In the genomic region with DNA sequence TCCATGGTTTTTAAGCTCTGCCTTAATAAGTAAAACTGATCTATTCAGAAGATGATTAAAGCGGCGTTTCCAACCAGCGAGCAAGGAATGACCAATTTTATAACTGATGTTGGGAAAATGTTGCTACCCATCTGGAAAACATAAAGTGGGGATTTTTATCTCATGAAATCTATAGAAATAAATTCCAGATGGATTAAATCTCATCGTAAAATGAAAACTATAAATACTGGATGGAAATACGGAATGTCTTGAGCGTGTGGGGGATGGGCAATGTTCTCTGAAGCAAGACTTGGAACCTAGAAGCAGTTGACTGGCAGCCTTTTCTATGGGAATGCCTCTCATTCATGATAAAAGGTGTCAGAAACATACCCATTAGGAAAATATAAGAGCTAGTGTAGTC, we compare ENCODE assay signal across 25 mouse cellular contexts. TPM values are rescaled to one million over a fixed set of nuclear protein-coding genes. Genes with fewer than 3 reads are reported as not detected.
DNase-seq lines count a peak whose midpoint lies in the region; ATAC-seq lines count a peak whose summit lies in the region.
"Had no signal": no experiment of that assay in that cellular context is flagged by ENCODE, and none has a peak within 500 bp of the region (broad histone marks: within the 10 kb centered on the region; RNA-seq: fewer than 3 reads in every experiment).

No protein-coding gene starts in this region.

- no peak overlapping the region for H3K4me2 ChIP-seq in embryonic facial prominence, embryonic 11.5 days (ENCODE audit: low read depth, low read length)
- no peak overlapping the region for H3K4me2 ChIP-seq in embryonic facial prominence, embryonic 14.5 days (ENCODE audit: low read depth, low read length)
- H3K4me2 ChIP-seq in hindbrain, embryonic 13.5 days = no peak overlapping the region
- H3K4me2 ChIP-seq: heart, embryonic 13.5 days; hindbrain, embryonic 15.5 days; intestine, embryonic 15.5 days had no signal

- DNase-seq in embryonic facial prominence, embryonic 11.5 days (ENCODE audit: low spot score) = peak; percentile 42
- no peak for DNase-seq in embryonic facial prominence, embryonic 10.5 days (ENCODE audit: low spot score)
- DNase-seq in NIH3T3 (ENCODE audit: low read depth) = peak; percentile 15
- DNase-seq in embryonic facial prominence, embryonic 14.5 days (ENCODE audit: low spot score) = peak; percentile 74
- DNase-seq in forelimb bud, embryonic 11.5 days (ENCODE audit: low read depth, low spot score) = peak; percentile 51
- DNase-seq in embryo, embryonic 10.5 days (ENCODE audit: low spot score) = no peak
- DNase-seq: adrenal gland, adult 2 months; adrenal gland, postnatal 14 days; cerebellum, adult 11 months; cerebellum, adult 8-10 months; cerebellum, postnatal 10 days; cerebellum, postnatal 36 days; forebrain, postnatal 0 days; gastrocnemius, postnatal 25 days; heart, adult 2 months; heart, postnatal 14 days; heart, postnatal 4 days; kidney, adult 18-20 months had no signal

- H3K36me3 ChIP-seq in embryonic facial prominence, embryonic 11.5 days (replicated peaks; ENCODE audit: control insufficient read depth, insufficient read depth, low read depth, low read length) = no peaks in the 10 kb centered on the region; the same call in 1 of the 2 replicates
- H3K36me3 ChIP-seq in embryonic facial prominence, embryonic 10.5 days (replicated peaks) = no peaks in the 10 kb centered on the region; the same call in 1 of the 2 replicates
- peaks cover 19% of the 10 kb centered on the region; the same call in 1 of the 2 replicates for H3K36me3 ChIP-seq in embryonic facial prominence, embryonic 14.5 days (ENCODE audit: control insufficient read depth, insufficient read depth, low read length)
- no peaks in the 10 kb centered on the region for H3K36me3 ChIP-seq in hindbrain, embryonic 13.5 days
- H3K36me3 ChIP-seq: heart, embryonic 10.5 days; heart, embryonic 13.5 days; hindbrain, embryonic 15.5 days; intestine, embryonic 15.5 days had no signal

- no peak overlapping the region for H3K27ac ChIP-seq in embryonic facial prominence, embryonic 11.5 days (replicated peaks; ENCODE audit: low read depth, low read length)
- no peak overlapping the region for H3K27ac ChIP-seq in embryonic facial prominence, embryonic 10.5 days (replicated peaks)
- 0 out of 2 replicates have a peak overlapping the region, but pooled peaks have one; percentile 12 for H3K27ac ChIP-seq in embryonic facial prominence, embryonic 14.5 days (replicated peaks; ENCODE audit: low read depth, low read length)
- no peak overlapping the region for H3K27ac ChIP-seq in hindbrain, embryonic 13.5 days
- H3K27ac ChIP-seq: heart, adult 2 months; heart, embryonic 10.5 days; heart, embryonic 13.5 days; hindbrain, embryonic 15.5 days; intestine, embryonic 15.5 days had no signal

- H3K4me3 ChIP-seq in embryonic facial prominence, embryonic 11.5 days (ENCODE audit: low read depth, low read length) = no peak overlapping the region
- H3K4me3 ChIP-seq in embryonic facial prominence, embryonic 10.5 days = no peak overlapping the region
- H3K4me3 ChIP-seq in embryonic facial prominence, embryonic 14.5 days (ENCODE audit: low read depth, low read length) = no peak overlapping the region
- H3K4me3 ChIP-seq in hindbrain, embryonic 13.5 days = no peak overlapping the region
- H3K4me3 ChIP-seq: heart, adult 2 months; heart, embryonic 10.5 days; heart, embryonic 13.5 days; hindbrain, embryonic 15.5 days; intestine, embryonic 15.5 days had no signal

- H3K4me1 ChIP-seq in embryonic facial prominence, embryonic 11.5 days (ENCODE audit: control insufficient read depth, insufficient read depth, low read length) = no peaks in the 10 kb centered on the region
- no peaks in the 10 kb centered on the region for H3K4me1 ChIP-seq in embryonic facial prominence, embryonic 10.5 days
- H3K4me1 ChIP-seq in embryonic facial prominence, embryonic 14.5 days (ENCODE audit: control insufficient read depth, insufficient read depth, low read length) = peaks cover 3% of the 10 kb centered on the region
- H3K4me1 ChIP-seq in hindbrain, embryonic 13.5 days (replicated peaks) = no peaks in the 10 kb centered on the region
- H3K4me1 ChIP-seq: heart, embryonic 10.5 days; heart, embryonic 13.5 days; hindbrain, embryonic 15.5 days had no signal

- no peaks in the 10 kb centered on the region for H3K9me3 ChIP-seq in embryonic facial prominence, embryonic 11.5 days (replicated peaks; ENCODE audit: control insufficient read depth, low read length)
- H3K9me3 ChIP-seq in embryonic facial prominence, embryonic 10.5 days = no peaks in the 10 kb centered on the region
- H3K9me3 ChIP-seq in embryonic facial prominence, embryonic 14.5 days (ENCODE audit: control insufficient read depth, low read length) = no peaks in the 10 kb centered on the region
- H3K9me3 ChIP-seq in hindbrain, embryonic 13.5 days = no peaks in the 10 kb centered on the region
- H3K9me3 ChIP-seq: heart, embryonic 10.5 days; heart, embryonic 13.5 days; hindbrain, embryonic 15.5 days; intestine, embryonic 15.5 days had no signal

- no peaks in the 10 kb centered on the region for H3K27me3 ChIP-seq in embryonic facial prominence, embryonic 11.5 days (ENCODE audit: control insufficient read depth, insufficient read depth, low read length)
- no peaks in the 10 kb centered on the region for H3K27me3 ChIP-seq in embryonic facial prominence, embryonic 10.5 days (replicated peaks; ENCODE audit: low read depth, poor library complexity, severe bottlenecking)
- H3K27me3 ChIP-seq in embryonic facial prominence, embryonic 14.5 days (replicated peaks; ENCODE audit: control insufficient read depth, insufficient read depth, low read length) = no peaks in the 10 kb centered on the region
- no peaks in the 10 kb centered on the region for H3K27me3 ChIP-seq in hindbrain, embryonic 13.5 days
- H3K27me3 ChIP-seq: heart, embryonic 13.5 days; hindbrain, embryonic 15.5 days; intestine, embryonic 15.5 days had no signal

- no peak for ATAC-seq in embryonic facial prominence, embryonic 11.5 days (replicated peaks; ENCODE audit: insufficient number of reproducible peaks, low FRiP score, low TSS enrichment, low read depth)
- no peak for ATAC-seq in embryonic facial prominence, embryonic 14.5 days (ENCODE audit: low read depth)
- no peak for ATAC-seq in megakaryocyte, adult 5-6 weeks (ENCODE audit: poor library complexity, severe bottlenecking)
- ATAC-seq in hindbrain, embryonic 13.5 days (ENCODE audit: low FRiP score) = no peak
- ATAC-seq: forebrain, embryonic 14.5 days; forebrain, postnatal 0 days; intestine, embryonic 15.5 days had no signal

- 73% methylated on average over 6 of the region's 6 CpGs for WGBS in embryonic facial prominence, embryonic 11.5 days
- 86% methylated on average over 6 of the region's 6 CpGs for WGBS in embryonic facial prominence, embryonic 10.5 days
- WGBS in embryonic facial prominence, embryonic 14.5 days = 43% methylated on average over 6 of the region's 6 CpGs
- WGBS in hindbrain, embryonic 13.5 days = 91% methylated on average over 6 of the region's 6 CpGs

- H3K9ac ChIP-seq in embryonic facial prominence, embryonic 11.5 days (replicated peaks; ENCODE audit: low read length) = no peak overlapping the region
- H3K9ac ChIP-seq in embryonic facial prominence, embryonic 14.5 days (ENCODE audit: low read depth, low read length) = no peak overlapping the region
- H3K9ac ChIP-seq in hindbrain, embryonic 13.5 days = no peak overlapping the region
- H3K9ac ChIP-seq: forebrain, postnatal 0 days; heart, embryonic 13.5 days; hindbrain, embryonic 15.5 days; intestine, embryonic 15.5 days had no signal

RNA-seq across cellular contexts. Expression of gene Tmem26, which starts 59.3 kb away (rescaled TPM):
- polyA plus RNA-seq in embryonic facial prominence, embryonic 11.5 days (2014; fragmentation: Nextera tagmentation; extraction: Ambion mirVana) = 28.6 and 30.7 TPM in 2 replicates
- 4.2 and 10.2 TPM in 2 replicates for polyA plus RNA-seq in embryonic facial prominence, embryonic 10.5 days (2016; fragmentation: Nextera tagmentation; extraction: Ambion mirVana)
- 31.9 and 39.4 TPM in 2 replicates for polyA plus RNA-seq in embryonic facial prominence, embryonic 14.5 days (2014; fragmentation: Nextera tagmentation; extraction: Ambion mirVana)
- 2.3 and 3.9 TPM in 2 replicates for total RNA-seq in megakaryocyte, adult 5-6 weeks (2015)
- total RNA-seq in megakaryocyte, adult 5-6 weeks (2017) = 1.4 and 1.7 TPM in 2 replicates
- polyA plus RNA-seq in hindbrain, embryonic 13.5 days (2015; fragmentation: Nextera tagmentation; extraction: Ambion mirVana) = 5.9 and 6.6 TPM in 2 replicates

Comparison
In these comparisons a context has a peak if more than half of its experiments do, and no peak if none do; other contexts are left out.
1. DNase-seq: peak in embryonic facial prominence, embryonic 11.5 days (single experiment), NIH3T3 (single experiment), embryonic facial prominence, embryonic 14.5 days (single experiment) and forelimb bud, embryonic 11.5 days (single experiment); none in embryonic facial prominence, embryonic 10.5 days (single experiment) and embryo, embryonic 10.5 days (single experiment).